Mouse (Mus musculus) mammary gland, adult 2 months (tissue): ENCODE measurements around the gene Dnase2a. TPM values are rescaled to one million over a fixed set of nuclear protein-coding genes. Genes with fewer than 3 reads are reported as not detected.

ENCODE experiments used
- polyA plus RNA-seq: library from polyadenylated mRNA; depleted of rRNA; stranded (reverse); fragments of >200 nt; gene quantifications from 2 replicates; pipeline ENCODE4 v1.2.3, GENCODE M21; 2012; ENCODE audit warnings: low replicate concordance; rRNA removed

Gene Dnase2a
- 41.2 and 44.9 TPM in 2 replicates for polyA plus RNA-seq

DNA sequence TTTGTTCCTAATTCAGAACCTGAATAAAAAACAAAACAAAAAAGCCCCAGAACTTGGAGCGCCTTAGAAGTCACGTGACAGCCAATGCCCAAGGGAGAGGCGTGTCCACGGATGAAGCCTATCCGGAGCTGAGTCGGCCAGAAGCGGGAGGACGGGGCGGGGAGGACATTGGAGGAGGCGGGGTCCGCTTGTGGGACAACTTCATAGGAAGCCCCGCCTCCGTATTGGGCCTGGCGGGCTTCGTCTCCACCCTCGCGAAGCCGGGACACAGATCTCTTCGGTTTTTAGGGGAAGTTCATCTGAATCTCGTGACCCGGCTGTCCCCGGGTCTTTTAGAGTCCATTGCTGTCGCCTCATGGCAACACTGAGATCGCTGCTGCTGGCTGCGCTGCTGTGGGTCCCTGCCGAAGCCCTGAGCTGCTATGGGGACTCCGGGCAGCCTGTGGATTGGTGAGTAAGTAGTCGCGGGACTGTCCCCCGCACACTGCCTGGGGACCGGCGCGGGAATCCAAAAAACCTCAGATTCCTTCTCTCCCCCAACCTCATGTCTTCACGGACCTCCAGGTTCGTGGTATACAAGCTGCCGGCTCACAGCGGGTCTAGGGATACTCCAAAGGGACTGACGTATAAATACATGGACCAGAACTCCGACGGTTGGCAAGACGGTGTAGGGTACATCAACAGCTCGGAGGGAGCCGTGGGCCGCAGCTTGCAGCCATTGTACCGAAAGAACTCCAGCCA, at the start of gene Dnase2a:
Gene Dnase2a (plus strand): TSS at position 140 of the 741 bp plus-strand sequence.

DNA sequence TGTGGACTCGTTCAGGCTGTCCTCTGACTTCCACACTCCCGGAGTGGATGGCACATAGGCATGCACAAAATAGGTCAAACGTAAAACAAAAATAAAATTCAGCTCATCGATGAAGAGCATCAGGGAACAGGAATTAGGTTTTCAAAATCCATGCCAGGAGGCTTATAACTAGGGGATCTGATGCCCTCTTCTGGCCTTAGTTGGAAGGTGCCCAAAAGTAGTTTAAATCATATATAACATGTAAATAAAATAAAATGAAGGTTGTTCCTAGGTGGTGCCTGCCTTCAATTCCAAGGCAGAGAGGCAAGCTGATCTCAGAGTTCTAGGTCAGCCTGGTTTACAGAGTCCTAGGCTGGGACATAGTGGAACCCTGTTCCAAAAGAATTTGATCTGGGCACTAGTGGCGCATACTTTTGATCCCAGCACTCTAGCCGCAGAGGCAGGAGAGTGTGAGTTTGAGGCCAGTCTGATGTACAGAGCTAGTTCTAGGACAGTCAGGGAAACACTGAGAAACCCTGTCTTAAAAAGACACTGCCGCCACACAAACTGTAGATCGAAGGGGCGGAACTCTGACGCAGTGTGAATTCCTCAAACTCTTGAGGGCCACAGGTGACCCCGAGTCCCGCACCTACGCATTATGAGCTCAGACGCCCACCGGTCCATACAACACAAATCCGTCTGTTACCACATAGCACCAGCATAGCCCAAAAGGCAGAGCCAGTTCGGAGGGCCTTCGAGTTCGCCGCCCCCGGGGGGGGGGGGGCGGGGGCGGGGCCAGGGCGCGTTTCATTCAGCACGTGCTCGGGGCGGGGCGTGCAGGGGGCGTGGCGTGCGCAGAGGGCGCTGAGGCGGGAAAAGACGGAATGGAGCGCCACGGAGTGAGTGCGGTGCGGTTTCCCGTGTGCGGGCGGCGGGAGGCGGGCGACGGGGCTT, 36.7 kb upstream of the Dnase2a start, which contains the start of gene Syce2:
Gene Syce2 (plus strand): TSS at position 736 of the 933 bp plus-strand sequence.

DNA sequence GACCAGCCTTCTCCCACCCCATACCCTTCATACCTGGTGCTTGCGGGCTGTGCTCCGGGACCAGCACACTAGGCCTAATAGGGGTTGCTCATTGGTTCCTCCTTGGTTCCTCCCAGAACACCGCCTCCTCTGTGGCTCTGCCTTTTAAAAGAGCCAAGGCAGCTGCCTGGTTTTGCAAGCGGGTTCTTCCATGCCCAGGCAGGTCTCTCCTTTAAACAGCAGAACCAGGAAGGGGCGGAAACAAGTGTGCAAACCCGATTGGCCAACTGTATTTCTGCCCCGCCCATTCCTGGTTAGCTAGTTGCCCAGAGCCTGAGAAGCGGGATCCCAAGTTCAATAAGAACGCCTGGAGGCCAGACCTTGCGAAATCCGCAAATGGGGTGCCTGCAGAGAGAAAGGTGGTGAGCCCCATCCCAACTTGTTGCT, 14.6 kb upstream of the Dnase2a start, which contains the start of gene Gcdh:
Gene Gcdh (minus strand): TSS at position 213 of the 426 bp plus-strand sequence.

DNA sequence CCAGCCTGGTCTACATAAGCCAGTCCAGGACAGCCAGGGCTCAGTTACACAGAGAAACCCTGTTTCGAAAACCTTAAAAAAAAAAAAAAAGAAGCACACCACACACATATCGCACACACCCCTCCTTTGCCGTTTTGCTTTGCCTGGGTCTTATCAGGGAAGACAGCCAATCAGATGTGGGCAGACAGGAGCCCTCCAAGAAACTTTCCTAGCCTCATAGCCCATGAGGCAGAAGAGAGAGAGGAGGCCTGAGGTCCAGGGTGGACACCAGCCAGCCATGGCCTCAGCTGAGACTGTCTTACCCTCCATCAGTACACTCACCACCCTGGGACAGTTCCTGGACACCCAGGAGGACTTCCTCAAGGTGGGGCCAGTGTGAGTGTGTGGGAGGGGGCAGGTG, 6.6 kb upstream of the Dnase2a start, which contains the start of gene Klf1:
Gene Klf1 (plus strand): TSS at position 177 of the 400 bp plus-strand sequence.

DNA sequence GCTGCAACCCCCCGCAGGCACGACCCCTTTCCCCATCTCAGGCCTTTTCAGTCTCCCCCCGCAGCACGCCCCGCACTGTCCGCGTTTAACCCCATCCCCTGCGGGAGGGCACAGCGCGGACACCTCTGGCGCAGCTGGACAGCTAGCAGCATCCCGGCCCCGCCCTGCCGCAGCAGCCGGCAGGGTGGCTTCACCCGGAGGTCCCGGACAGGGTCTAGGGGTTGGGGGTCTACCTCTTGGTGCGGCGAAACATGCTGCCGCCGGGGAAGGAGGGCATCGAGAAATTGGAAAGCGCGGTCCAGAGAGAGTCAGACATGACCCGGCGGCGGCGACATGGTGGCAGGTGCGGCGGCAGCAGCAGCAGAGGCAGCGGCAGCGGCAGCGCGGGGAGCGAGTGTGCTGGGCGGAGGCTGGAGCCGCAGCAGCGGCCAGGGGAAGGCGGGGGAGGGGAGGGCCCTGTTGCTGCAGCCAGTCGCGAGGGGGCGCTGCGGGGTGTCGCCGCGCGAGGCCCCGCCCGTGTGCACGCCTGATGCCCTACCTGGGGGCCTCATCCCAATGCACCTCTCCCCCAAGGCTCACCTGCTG, 28.7 kb downstream of the Dnase2a start, which contains the start of gene Mast1:
Gene Mast1 (minus strand): TSS at position 398 of the 585 bp plus-strand sequence.

DNA sequence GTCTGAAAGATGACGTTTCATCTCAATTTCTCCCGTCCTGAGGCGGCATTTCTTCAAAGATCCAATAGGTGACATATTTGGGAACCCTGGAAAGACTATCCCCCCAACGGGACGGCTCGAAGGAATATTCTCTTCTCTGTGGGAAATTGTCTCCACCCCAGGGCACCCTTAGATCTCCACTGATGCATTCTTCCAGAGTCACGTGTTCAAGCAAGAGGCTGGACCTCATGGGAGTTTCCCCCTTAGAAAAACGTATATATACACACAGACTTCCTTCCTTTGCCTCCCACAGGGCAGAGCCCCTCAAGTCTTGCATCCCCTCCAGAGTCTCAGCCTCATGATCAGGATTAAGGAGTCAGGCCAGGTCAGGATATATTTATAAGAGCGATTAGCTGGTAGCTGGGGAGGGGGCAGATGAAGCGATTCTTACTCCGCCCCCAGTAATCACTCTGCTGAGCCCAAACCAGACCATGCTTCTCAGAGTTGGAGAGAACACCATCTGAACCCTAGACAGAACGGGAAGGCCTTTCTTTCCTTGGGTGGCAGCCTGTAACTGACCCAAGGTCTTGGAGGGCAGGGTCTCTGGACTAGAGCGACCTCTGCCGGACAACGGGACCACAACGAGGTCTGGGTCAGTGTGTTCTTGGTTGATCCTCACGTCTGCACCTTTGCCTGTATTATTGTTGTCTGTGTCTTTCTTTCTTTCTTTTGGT, 38.3 kb downstream of the Dnase2a start, which contains the start of gene Rtbdn:
Gene Rtbdn (plus strand): TSS at position 464 of the 713 bp plus-strand sequence.

DNA sequence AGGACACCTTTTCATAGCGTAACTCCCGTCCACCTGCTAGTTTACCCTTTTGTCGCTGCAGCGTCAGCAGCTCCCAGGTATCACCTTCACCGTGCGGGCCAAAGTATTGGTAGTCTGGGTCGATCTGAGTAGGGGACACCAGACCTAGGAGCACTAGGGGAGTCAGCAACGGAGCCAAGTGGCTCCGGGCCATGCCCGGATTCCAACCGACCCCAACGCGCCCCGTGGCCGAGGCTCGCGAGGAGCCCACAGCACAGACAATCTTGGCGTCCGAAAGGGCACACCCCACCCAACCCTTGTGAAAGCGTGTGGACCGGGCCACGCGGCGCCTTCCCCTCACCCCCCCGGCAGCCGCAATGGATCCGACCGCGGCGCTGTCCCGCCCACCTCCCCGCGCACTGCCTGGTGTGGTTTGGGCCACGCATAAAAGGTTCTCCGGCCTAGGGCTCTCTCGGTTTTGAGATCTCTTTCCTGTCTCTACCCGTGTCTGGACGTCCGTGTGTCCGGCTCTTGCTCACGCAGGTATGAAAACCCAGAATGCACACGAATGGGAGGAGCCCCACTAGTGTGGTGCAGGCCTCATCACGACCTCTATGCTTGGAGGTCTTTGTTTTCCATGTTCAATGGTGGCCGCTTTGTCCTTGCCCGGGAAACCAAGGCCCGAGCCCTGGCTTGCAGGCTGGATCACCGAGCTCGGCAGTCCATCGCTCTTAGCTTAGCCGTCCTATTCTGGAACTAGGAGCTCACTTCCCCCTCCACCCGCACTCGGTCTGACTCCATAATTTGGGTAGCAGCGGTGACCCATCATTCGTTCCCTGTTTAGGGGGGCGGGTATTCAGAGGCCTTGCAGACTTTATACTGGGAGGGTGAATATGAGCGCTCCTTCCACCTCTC, 61.1 kb downstream of the Dnase2a start, which contains the start of the genes Gm49661, Prdx2 and Rnaseh2a:
Gene Gm49661 (minus strand): TSS at position 193 of the 894 bp plus-strand sequence.
Gene Prdx2 (plus strand): TSS at position 347 of the 894 bp plus-strand sequence.
Gene Rnaseh2a (minus strand): TSS at position 527 of the 894 bp plus-strand sequence.

Other genes starting within 250 kb of the Dnase2a start
- 10.0 and 33.4 TPM in 2 replicates for gene Ier2, start 245.7 kb upstream of the Dnase2a start, polyA plus RNA-seq
- gene Trmt1, start 222.3 kb upstream of the Dnase2a start, polyA plus RNA-seq: 97.6 and 166 TPM in 2 replicates
- gene Nacc1, start 220.7 kb upstream of the Dnase2a start, polyA plus RNA-seq: 89.1 and 102 TPM in 2 replicates
- 25.7 and 54.6 TPM in 2 replicates for gene Lyl1, start 207.1 kb upstream of the Dnase2a start, polyA plus RNA-seq
- gene G430095P16Rik, start 185.6 kb upstream of the Dnase2a start, polyA plus RNA-seq: 2.0 and 4.5 TPM in 2 replicates
- gene Nfix, start 108.2 kb upstream of the Dnase2a start, polyA plus RNA-seq: 59.5 and 91.6 TPM in 2 replicates
- gene Dand5, start 85.7 kb upstream of the Dnase2a start, polyA plus RNA-seq: 2.4 and 2.9 TPM in 2 replicates
- 13.8 and 69.9 TPM in 2 replicates for gene Gadd45gip1, start 77.0 kb upstream of the Dnase2a start, polyA plus RNA-seq
- gene Rad23a, start 67.9 kb upstream of the Dnase2a start, polyA plus RNA-seq: 82.5 and 118 TPM in 2 replicates
- 159 and 214 TPM in 2 replicates for gene Calr, start 61.6 kb upstream of the Dnase2a start, polyA plus RNA-seq
- 45.3 and 57.4 TPM in 2 replicates for gene Farsa, start 51.6 kb upstream of the Dnase2a start, polyA plus RNA-seq
- gene Syce2, start 36.4 kb upstream of the Dnase2a start, polyA plus RNA-seq: 0.81 and 0.99 TPM in 2 replicates
- gene Gcdh, start 14.6 kb upstream of the Dnase2a start, polyA plus RNA-seq: 105 and 190 TPM in 2 replicates
- gene Klf1, start 6.6 kb upstream of the Dnase2a start, polyA plus RNA-seq: 0.16 and 0.51 TPM in 2 replicates
- 0.14 and 0.35 TPM in 2 replicates for gene Mast1, start 28.8 kb downstream of the Dnase2a start, polyA plus RNA-seq
- not detected in 2 replicates for gene Rtbdn, start 38.4 kb downstream of the Dnase2a start, polyA plus RNA-seq
- gene Gm49661, start 60.9 kb downstream of the Dnase2a start, polyA plus RNA-seq: 2.1 TPM in 1 of 2 replicates, not detected in the other
- 111 and 179 TPM in 2 replicates for gene Prdx2, start 61.0 kb downstream of the Dnase2a start, polyA plus RNA-seq
- 44.4 and 48.4 TPM in 2 replicates for gene Rnaseh2a, start 61.2 kb downstream of the Dnase2a start, polyA plus RNA-seq
- gene Junb, start 70.2 kb downstream of the Dnase2a start, polyA plus RNA-seq: 50.5 and 206 TPM in 2 replicates
- gene Hook2, start 82.0 kb downstream of the Dnase2a start, polyA plus RNA-seq: 7.7 and 9.8 TPM in 2 replicates
- gene Best2, start 106.0 kb downstream of the Dnase2a start, polyA plus RNA-seq: 0.11 TPM in 1 of 2 replicates, not detected in the other
- 106 and 148 TPM in 2 replicates for gene Asna1, start 116.7 kb downstream of the Dnase2a start, polyA plus RNA-seq
- gene Trir, start 118.3 kb downstream of the Dnase2a start, polyA plus RNA-seq: 44.8 and 82.2 TPM in 2 replicates
- 63.6 and 82.2 TPM in 2 replicates for gene Tnpo2, start 128.4 kb downstream of the Dnase2a start, polyA plus RNA-seq
- gene Fbxw9, start 151.5 kb downstream of the Dnase2a start, polyA plus RNA-seq: 39.5 and 40.0 TPM in 2 replicates
- not detected in 2 replicates for gene Gm5741, start 159.4 kb downstream of the Dnase2a start, polyA plus RNA-seq
- 37.4 and 72.8 TPM in 2 replicates for gene Dhps, start 163.2 kb downstream of the Dnase2a start, polyA plus RNA-seq
- gene Wdr83os, start 172.2 kb downstream of the Dnase2a start, polyA plus RNA-seq: 123 and 209 TPM in 2 replicates
- 25.9 and 27.9 TPM in 2 replicates for gene Wdr83, start 172.7 kb downstream of the Dnase2a start, polyA plus RNA-seq
- 95.4 and 120 TPM in 2 replicates for gene Man2b1, start 174.7 kb downstream of the Dnase2a start, polyA plus RNA-seq
- 0.25 and 0.57 TPM in 2 replicates for gene Zfp791, start 214.5 kb downstream of the Dnase2a start, polyA plus RNA-seq
- gene Cks1brt, start 243.4 kb downstream of the Dnase2a start, polyA plus RNA-seq: not detected in 2 replicates